Mouse (Mus musculus) erythroid progenitor cell, adult 5-6 weeks (primary cell): ENCODE results near the gene Sdr42e1. TPM values are rescaled to one million over a fixed set of nuclear protein-coding genes. Genes with fewer than 3 reads are reported as not detected.

Experiments used
- ATAC-seq: replicated peaks from 2 replicates; pipeline ENCODE4 v1.8.0; 2016; ENCODE audit warnings: moderate number of reproducible peaks, mild to moderate bottlenecking, moderate TSS enrichment, inconsistent platforms; ENCODE audit not compliant: poor library complexity, low FRiP score, severe bottlenecking
- total RNA-seq, 2 experiments: library from RNA; stranded (forward) in 1 of 2; stranded (reverse) in 1 of 2; fragments of 150-400 nt in 1 of 2; fragments of 186-747, 209-891 nt in 1 of 2; gene quantifications; 2 replicates each; pipeline versions ENCODE4 v1.2.3 to v1.2.4; 2015 to 2017; ENCODE audit warnings: low replicate concordance in 2 of 2

Sdr42e1 gene
- total RNA-seq, 2 experiments from 2014 or later: not detected

DNA sequence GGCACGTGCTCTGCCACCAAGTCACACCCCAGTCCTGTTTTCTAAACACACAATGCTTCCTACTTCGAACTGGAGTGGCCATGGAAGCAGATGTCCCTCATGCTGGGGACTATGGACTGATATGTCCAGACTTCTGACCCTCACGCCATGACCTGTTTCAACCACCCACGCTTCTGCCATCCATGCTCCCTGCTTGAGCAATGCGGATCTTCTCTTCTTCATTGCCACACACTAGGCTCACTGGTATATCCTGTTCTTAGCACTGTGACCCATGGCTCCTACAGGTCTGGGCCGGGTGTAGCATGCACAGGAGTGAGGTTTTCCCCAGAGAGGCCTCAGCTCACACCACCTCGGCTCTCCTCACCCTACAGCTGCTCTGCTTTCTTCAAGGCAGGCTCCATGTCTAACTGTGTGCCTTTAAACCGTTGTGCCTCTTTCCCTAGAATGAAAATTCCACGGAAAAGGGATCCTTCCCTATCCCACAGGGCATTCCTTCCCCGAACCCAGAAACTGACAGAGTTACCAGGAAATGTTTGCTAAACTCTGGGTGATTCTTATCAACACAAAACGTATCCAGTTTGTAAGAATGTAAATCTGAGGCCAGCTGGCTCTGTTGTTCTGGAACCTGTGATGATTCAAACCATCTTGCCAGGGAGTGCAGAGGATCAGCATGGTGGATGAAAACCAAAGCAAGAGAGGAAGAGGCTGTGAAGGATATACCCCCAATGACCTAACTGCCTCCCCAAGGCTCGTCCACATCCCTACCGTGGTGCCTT lies 6.0 kb downstream of the Sdr42e1 start:
- ATAC-seq: no peak

DNA sequence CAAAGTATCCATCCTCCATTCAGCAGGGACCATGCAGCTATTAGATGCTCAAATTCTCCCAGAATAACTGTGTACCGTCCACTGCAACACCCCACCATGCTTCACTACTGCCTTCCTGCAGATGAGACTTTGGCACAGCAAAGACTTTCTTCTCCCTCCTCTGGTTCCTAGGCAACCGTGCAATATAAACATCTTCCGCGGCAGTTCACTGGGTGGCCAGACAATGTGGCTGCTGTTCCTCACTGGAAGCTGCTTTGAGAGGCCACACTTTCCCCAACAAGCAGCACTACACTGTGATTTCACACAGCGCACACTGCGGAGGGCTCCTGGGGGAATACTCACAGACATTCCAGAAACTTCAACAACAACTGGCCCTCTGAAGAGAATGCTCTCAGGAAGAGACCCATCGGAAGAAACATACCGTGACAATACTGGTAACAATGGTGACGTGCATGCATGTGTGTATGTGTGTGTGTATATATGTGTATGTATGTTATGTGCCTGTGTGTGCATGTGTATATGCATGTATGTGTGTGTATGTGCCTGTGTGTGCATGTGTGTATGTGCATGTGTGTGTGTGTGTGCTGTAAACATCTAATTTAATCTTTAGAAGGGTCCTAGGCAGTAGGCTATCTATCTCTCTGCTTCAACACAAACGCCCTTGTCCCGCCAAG lies 13.0 kb downstream of the Sdr42e1 start:
- no peak for ATAC-seq

DNA sequence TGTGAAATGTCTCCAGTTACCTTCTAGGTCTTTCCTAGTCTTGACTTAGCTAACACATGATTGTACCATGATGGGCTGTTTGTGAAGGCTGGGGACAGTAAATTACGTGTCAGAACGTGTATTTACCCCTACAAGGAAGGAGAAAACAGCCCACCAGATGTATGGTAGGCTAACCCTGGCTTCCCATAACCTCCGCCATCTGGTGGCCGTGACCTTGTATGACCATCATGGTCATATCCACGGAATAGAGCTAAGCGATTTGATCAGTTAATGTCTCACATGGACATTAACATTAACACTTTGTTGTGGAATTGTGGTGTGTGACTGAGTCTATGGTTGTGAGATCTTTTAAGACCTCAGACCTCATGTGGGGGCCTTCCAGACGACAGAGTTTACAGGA lies 14.5 kb downstream of the Sdr42e1 start:
- ATAC-seq: no peak

DNA sequence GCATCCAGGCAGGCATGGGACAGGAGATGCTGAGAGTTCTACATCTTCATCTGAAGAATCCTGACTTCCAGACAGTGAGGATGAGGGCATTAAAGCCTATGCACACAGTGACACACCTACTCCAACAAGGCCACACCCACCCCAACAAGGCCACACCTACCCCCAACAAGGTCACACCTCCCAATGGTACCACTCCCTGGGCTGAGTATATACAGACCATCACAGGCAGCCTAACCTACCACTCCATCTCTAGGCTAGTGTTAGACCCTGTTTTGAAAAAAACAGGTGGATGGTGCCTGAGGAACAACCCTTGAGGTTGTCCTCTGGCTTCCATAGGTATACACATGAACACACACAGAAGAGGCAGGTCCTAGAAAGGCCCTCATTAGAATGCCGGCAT lies 21.2 kb downstream of the Sdr42e1 start:
- ATAC-seq: no peak

DNA sequence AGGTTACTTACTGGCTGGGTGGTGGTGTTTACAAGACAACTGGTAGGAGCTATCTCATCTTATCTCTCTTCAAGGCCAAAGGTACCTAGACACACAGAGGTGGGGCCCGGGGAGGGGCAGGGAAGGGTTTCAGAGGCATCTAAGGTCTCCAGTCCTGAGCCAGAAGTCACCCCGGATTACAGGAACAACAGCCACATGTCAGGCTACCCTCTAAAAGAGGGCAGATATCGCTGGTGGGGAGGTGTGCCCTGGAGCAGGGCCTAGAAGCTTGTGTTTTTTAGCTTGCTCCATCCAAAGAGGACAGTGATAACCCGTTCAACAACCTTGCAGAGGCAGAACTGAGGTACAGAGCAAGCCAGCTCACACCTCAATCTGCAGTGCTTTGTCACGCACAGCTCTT lies 27.0 kb downstream of the Sdr42e1 start:
- ATAC-seq: no peak

DNA sequence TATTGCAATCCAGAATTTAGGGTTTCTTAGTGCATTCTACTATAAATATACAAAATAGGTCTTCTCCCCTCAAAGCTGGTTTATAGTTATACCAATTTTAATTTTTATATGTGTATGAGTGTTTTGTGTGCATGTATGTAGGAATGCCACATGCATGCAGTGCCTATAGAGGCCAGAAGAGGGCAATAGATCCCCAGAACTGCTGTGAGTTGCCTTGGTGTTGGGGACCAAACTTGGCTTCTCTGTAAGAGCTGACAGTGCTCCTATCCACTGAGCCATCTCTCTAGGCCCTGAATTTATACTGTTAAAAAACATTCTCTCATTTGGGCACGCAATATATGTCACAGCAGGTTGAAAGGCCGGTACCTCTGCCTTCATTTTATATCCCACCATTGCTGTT lies 27.5 kb downstream of the Sdr42e1 start:
- no peak for ATAC-seq

DNA sequence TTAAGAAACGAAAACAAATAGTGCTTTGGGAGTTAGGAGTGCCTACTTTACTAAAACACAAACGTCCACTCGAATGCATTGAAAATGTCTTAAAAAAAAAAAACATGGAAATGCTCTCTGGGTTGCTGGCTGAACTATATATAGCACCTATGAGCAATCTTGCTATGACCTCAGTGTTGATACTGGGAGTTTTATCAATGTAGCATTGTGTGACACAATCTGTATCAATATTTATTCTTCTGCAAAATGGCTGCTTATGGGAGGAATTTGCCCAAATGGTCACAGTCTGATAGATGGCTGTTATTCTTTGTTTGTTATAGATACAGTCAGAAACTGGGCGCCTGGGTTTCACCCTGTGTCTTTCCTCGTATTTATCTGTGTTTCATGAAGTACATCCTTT lies 28.0 kb downstream of the Sdr42e1 start:
- ATAC-seq: no peak

DNA sequence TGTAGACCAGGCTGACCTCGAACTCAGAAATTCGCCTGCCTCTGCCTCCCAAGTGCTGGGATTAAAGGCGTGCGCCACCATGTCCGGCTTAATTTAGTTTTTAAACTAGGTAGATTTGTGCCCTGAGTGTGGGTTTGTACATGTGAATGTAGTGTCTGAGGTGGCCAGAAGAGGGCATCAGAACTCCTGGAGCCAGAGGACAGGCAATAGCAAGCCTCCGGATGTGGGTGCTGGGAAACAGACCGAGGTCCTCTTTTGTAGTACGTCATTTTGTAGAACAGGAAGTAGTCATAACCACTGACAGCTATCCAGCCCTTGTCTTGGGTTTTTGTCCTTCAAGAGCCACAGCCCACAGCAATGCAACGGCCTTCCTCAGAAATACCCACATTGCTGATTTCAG lies 33.9 kb downstream of the Sdr42e1 start:
- no peak for ATAC-seq

DNA sequence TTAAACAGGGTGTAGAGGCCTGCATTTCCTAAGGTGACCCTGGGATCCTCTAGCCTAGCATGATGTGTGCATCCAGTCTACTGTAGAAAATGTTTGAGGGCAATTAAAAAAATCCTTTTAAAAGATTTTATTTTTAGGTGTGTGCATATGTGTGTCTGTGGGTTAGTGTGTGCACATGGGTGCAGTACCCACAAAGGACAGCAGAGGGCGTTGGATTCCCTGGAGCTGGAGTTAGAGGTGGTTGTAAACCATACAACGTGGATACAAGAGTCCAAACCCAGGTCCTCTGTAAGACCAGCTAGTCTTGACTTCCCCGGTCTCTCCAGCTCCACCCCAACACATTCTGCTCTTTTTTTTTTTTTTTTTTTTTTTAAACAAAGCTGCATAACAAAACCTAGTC lies 36.0 kb downstream of the Sdr42e1 start:
- no peak for ATAC-seq

DNA sequence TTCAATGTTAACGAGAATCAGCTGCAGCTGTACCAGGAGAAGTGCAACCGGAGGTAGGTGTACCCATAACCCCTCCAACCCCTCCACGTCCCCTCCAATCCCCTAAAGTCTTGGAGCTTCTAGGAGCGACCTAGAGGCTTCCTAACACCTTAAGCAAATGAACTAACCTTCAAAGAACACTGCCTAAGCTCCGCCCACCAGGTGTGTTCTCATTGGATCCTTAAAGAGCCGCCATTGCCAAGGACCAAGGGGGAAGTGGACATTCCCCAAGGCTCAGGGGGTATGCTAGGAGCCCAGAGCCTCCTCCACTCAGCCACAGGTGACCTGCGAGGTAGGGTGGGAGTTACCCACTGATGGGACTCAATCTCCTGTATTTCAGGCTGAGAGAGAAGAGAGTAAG lies 39.1 kb downstream of the Sdr42e1 start:
- ATAC-seq: no peak

DNA sequence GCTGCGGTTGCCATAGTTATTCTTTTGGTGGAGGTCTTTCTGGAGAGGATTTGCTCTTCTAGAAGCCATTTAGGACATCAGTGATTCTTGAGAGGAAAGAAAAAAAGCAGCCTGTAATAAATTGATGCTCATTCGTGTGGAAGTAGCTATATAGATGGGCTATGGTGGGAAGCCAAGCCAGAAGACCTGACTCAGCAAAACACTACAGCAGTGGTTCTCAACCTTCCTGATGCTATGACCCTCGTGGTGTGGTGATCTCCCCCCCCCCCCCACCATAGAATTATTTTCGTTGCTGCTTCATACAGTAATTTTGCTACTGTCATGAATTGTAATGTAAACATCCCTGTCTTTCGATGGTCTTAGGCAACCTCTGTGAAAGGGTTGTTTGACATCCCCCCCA lies 41.0 kb downstream of the Sdr42e1 start:
- ATAC-seq: no peak

DNA sequence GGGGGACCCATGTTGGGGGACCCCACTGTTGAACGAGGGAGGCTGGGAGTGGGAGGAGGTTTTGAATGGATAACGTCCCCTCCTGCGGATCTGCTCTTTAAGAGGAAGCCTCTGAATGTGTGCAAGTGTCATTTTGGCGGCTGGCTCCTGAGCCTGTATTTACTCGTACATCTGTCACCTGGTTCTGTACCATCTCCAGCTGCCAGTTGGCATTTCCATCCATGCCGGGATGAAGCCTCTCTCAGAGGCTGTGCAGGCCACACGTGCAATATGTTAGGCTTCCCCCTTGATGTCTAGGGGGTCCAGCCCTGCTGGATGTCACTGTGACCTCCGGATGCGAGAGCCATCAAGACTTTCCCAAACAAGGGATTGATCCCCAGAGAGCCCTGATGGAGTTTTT lies 46.4 kb downstream of the Sdr42e1 start:
- ATAC-seq: no peak

DNA sequence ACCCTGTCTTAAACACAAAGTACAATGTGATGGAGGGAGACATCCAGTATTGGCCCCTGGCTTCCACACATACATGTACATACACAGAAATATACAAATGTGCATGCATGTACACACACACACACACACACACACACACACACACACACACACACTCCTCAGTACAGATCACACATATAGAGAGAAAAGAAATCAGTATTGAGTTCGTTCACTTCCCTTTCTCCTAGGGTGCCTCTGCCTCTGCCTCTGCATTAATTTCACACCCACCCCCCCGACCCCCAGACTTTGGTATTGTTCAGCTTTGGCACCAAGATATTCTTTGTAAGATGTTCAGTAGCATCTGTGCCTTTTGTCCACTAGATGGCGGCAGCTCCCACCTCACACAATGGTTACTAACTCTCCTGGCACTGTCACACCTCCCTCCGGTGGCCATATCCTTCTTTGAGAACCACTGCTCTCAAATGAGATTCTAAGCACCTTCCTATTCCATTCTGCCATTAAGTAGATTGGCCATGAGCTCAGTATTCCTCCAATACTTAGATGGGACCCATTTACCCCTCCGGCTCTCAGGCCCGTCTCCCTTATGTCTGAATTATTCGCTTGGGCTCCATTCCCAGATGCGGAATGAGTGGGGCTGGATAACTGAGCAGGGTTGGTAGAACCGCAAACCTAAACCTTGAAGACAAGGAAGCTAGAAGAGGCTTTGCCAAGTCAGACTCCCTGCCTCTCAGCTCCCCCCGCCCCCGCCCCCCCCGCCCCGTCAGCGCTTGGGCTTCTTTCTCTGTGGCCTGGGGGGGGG lies 47.2 kb downstream of the Sdr42e1 start:
- no peak for ATAC-seq

DNA sequence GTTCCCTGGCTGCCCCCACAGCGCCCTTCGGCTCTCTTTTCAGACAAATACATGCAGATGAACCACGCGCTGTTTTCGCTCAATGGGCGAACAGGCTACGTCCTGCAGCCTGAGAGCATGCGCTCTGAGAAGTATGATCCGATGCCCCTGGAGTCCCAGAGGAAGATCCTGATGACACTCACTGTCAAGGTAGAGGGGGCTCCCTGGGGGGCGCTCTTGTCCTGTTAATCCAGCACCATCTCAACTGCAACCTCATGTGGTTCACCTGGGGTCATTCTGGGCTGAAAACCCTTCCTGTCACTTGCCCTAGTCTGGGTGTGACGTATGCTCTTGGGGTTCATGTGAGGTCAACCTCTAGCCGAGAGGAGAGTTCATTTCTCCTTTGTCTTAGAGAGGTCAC lies 60.6 kb downstream of the Sdr42e1 start:
- no peak for ATAC-seq

Other genes with a start within 250 kb of the Sdr42e1 start
- 5.4 and 16.8 TPM in 2 replicates for gene Plcg2, start 175.4 kb downstream of the Sdr42e1 start, total RNA-seq (2015; ENCODE audit: low replicate concordance)
- 8.5 and 13.3 TPM in 2 replicates for gene Plcg2, start 175.4 kb downstream of the Sdr42e1 start, total RNA-seq (2017; ENCODE audit: low replicate concordance)
- gene Hsd17b2, start 28.2 kb upstream of the Sdr42e1 start, total RNA-seq (2015; ENCODE audit: low replicate concordance): not detected in 2 replicates
- gene Hsd17b2, start 28.2 kb upstream of the Sdr42e1 start, total RNA-seq (2017; ENCODE audit: low replicate concordance): 2.1 TPM in 1 of 2 replicates, not detected in the other
- 24.3 and 25.2 TPM in 2 replicates for gene Mphosph6, start 128.3 kb upstream of the Sdr42e1 start, total RNA-seq (2015; ENCODE audit: low replicate concordance)
- 11.0 and 17.0 TPM in 2 replicates for gene Mphosph6, start 128.3 kb upstream of the Sdr42e1 start, total RNA-seq (2017; ENCODE audit: low replicate concordance)